Mouse (Mus musculus) heart, postnatal 0 days (tissue): Measurements from ENCODE around the gene Gm4922.

Experiments used
- CTCF ChIP-seq: IDR thresholded peaks from 2 replicates; pipeline ENCODE4 v1.5.1; 2016; ENCODE audit warnings: antibody characterized with exemption, control low read depth, low read depth
- EP300 ChIP-seq: IDR thresholded peaks from 2 replicates; pipeline ENCODE4 v1.6.1; 2016; ENCODE audit warnings: antibody characterized with exemption, low read depth

GRCm38 (mm10) chr10:18772537-18773179 lies 13.9 kb downstream of the Gm4922 start:
- TF ChIP-seq CTCF (no peak), EP300 (no peak)
